ENCODE assay signal across 8 mouse cellular contexts in genomic region chr4:59548560-59549174, GRCm38 (mm10). TPM values are rescaled to one million over a fixed set of nuclear protein-coding genes. Genes with fewer than 3 reads are reported as not detected.
DNase-seq lines count a peak whose midpoint lies in the region; ATAC-seq and TF ChIP-seq lines count a peak whose summit lies in the region.

No protein-coding gene starts in this region.

- H3K27me3 ChIP-seq in hindbrain, embryonic 15.5 days: no peaks in the 10 kb centered on the region

- peak overlapping the region; percentile 63 for H3K9ac ChIP-seq in hindbrain, embryonic 15.5 days

- H3K27ac ChIP-seq in hindbrain, embryonic 15.5 days (replicated peaks): peak overlapping the region; percentile 85
- H3K27ac ChIP-seq in left cerebral cortex, adult 2 months: peak overlapping the region; percentile 91
- peak overlapping the region; percentile 77 for H3K27ac ChIP-seq in macrophage

- H3K4me1 ChIP-seq in hindbrain, embryonic 15.5 days (replicated peaks): peaks cover 25% of the 10 kb centered on the region

- H3K4me3 ChIP-seq in hindbrain, embryonic 15.5 days: peak overlapping the region; percentile 65
- peak overlapping the region; percentile 92 for H3K4me3 ChIP-seq in left cerebral cortex, adult 2 months
- peak overlapping the region; percentile 81 for H3K4me3 ChIP-seq in macrophage (ENCODE audit: inconsistent target)

- peak overlapping the region; percentile 78 for H3K4me2 ChIP-seq in hindbrain, embryonic 15.5 days

- WGBS in hindbrain, embryonic 15.5 days: under 1% methylated on average over 79 of the region's 83 CpGs
- 2% methylated on average over 74 of the region's 83 CpGs for WGBS in macrophage (ENCODE audit: missing documents)

- H3K9me3 ChIP-seq in hindbrain, embryonic 15.5 days: no peaks in the 10 kb centered on the region

- H3K79me2 ChIP-seq in macrophage (ENCODE audit: inconsistent target): peaks cover 48% of the 10 kb centered on the region

- H3K36me3 ChIP-seq in hindbrain, embryonic 15.5 days: no peaks in the 10 kb centered on the region
- H3K36me3 ChIP-seq in macrophage (ENCODE audit: inconsistent target): no peaks in the 10 kb centered on the region

- peak; percentile 60 for ATAC-seq in activated CD4-positive, CD25-positive, alpha-beta regulatory T cell, adult 4 months
- peak; percentile 82 for ATAC-seq in hindbrain, embryonic 15.5 days (ENCODE audit: low FRiP score, low read depth)

- intact Hi-C loops in left cerebral cortex, adult 2 months (cut with DNase I): loop anchor here (1.0 to 5.0 kb wide), 3 partner anchors 111 to 359 kb away; partner anchors contain the start of genes Susd1 and Ugcg

- TF ChIP-seq CTCF in left cerebral cortex, adult 2 months (IDR thresholded peaks at IDR 0.05): no peak

- DNase-seq in cerebellum, postnatal 14 days: peak; percentile 70 to 72
- DNase-seq in gastrocnemius, adult 18-20 months (ENCODE audit: low spot score): peak; percentile 59
- peak; percentile 64 to 72 for DNase-seq in left cerebral cortex, adult 2 months (ENCODE audit: extremely low spot score in 1 of 2, low spot score in 2 of 2)
- DNase-seq in right cerebral cortex, postnatal 25 days: peak; percentile 71
- DNase-seq in urinary bladder, postnatal 36 days (ENCODE audit: low spot score in 2 of 2): peak; percentile 73 to 78

RNA-seq across cellular contexts. Expression of gene Ptbp3, which starts 0.5 kb away (rescaled TPM):
- 100 to 1,000 TPM in 1 of 2 experiments, 10 to 100 TPM in 1; 93.8 to 108 TPM for polyA plus RNA-seq in activated CD4-positive, CD25-positive, alpha-beta regulatory T cell, adult 4 months (2017; shearing (Covaris generic))
- 1 to 10 TPM; 6.6 to 9.0 TPM for total RNA-seq in gastrocnemius, adult 18-20 months (2021)
- 18.0 and 20.1 TPM in 2 replicates for polyA plus RNA-seq in hindbrain, embryonic 15.5 days (2015; fragmentation: Nextera tagmentation; extraction: Ambion mirVana)
- total RNA-seq in left cerebral cortex, adult 2 months (2021): 10 to 100 TPM; 27.6 to 29.3 TPM
- 100 to 1,000 TPM; 141 to 413 (median 246) TPM for total RNA-seq in macrophage (2018; cell fraction: chromatin; rRNA removed)
- total RNA-seq in macrophage (2018; cell fraction: cytosol; rRNA removed): 100 to 1,000 TPM; 170 to 231 (median 203) TPM
- total RNA-seq in macrophage (2018; cell fraction: nucleus; rRNA removed): 100 to 1,000 TPM; 155 to 273 (median 205) TPM
- polyA plus RNA-seq in macrophage (2018): 98.5 to 135 TPM (median 111 TPM) in 3 replicates

RNA-seq across cellular contexts. Expression of gene Hsdl2, which starts 32.7 kb away (rescaled TPM):
- polyA plus RNA-seq in activated CD4-positive, CD25-positive, alpha-beta regulatory T cell, adult 4 months (2017; shearing (Covaris generic)): 10 to 100 TPM; 32.6 to 42.3 TPM
- total RNA-seq in gastrocnemius, adult 18-20 months (2021): 10 to 100 TPM; 55.7 to 62.5 TPM
- polyA plus RNA-seq in hindbrain, embryonic 15.5 days (2015; fragmentation: Nextera tagmentation; extraction: Ambion mirVana): 36.7 and 41.3 TPM in 2 replicates
- 10 to 100 TPM; 25.0 to 27.3 TPM for total RNA-seq in left cerebral cortex, adult 2 months (2021)
- 1 to 10 TPM in 22 of 26 experiments, under 1 TPM in 4; 0.51 to 6.9 (median 3.1) TPM for total RNA-seq in macrophage (2018; cell fraction: chromatin; rRNA removed)
- total RNA-seq in macrophage (2018; cell fraction: cytosol; rRNA removed): 10 to 100 TPM in 25 of 26 experiments, 1 to 10 TPM in 1; 9.6 to 15.3 (median 12.9) TPM
- 1 to 10 TPM; 2.0 to 9.2 (median 5.4) TPM for total RNA-seq in macrophage (2018; cell fraction: nucleus; rRNA removed)
- 10.6 to 19.8 TPM (median 15.6 TPM) in 3 replicates for polyA plus RNA-seq in macrophage (2018)

Comparison
In these comparisons a context has a peak if more than half of its experiments do, and no peak if none do; other contexts are left out.
1. Peak in every context shown above with its lines: DNase-seq, ATAC-seq, H3K4me3 ChIP-seq and H3K27ac ChIP-seq.